Mouse (Mus musculus) layer of hippocampus, postnatal 10 days (tissue): ENCODE results near the gene Taf1a. TPM values are rescaled to one million over a fixed set of nuclear protein-coding genes. Genes with fewer than 3 reads are reported as not detected.

Experiments
- DNase-seq, 2 experiments: peaks; one replicate each; pipeline ENCODE4 v3.0.0; 2021; ENCODE audit warnings: low spot score in 2 of 2
- total RNA-seq, 2 experiments: library from RNA; stranded (reverse); gene quantifications; 2 replicates each; pipeline ENCODE4 v1.2.3; 2021

Taf1a gene
- total RNA-seq, 2 experiments from 2014 or later = 19.7 to 21.2 TPM

GRCm38 (mm10) chr1:183403396-183403795, 14.6 kb downstream of the Taf1a start:
- no peak for DNase-seq

- no peak for DNase-seq
Measured at GRCm38 (mm10) chr1:183414081-183414727, 25.4 kb downstream of the Taf1a start.

- no peak for DNase-seq
Measured at GRCm38 (mm10) chr1:183417873-183418272, 29.1 kb downstream of the Taf1a start, which contains the start of gene Hhipl2. Hhipl2 (plus strand) TSS chr1:183418215.

GRCm38 (mm10) chr1:183419741-183420140, 31.0 kb downstream of the Taf1a start:
- DNase-seq = no peak

GRCm38 (mm10) chr1:183420296-183420695, 31.5 kb downstream of the Taf1a start:
- no peak for DNase-seq

GRCm38 (mm10) chr1:183424100-183424499, 35.3 kb downstream of the Taf1a start:
- DNase-seq = no peak

DNA sequence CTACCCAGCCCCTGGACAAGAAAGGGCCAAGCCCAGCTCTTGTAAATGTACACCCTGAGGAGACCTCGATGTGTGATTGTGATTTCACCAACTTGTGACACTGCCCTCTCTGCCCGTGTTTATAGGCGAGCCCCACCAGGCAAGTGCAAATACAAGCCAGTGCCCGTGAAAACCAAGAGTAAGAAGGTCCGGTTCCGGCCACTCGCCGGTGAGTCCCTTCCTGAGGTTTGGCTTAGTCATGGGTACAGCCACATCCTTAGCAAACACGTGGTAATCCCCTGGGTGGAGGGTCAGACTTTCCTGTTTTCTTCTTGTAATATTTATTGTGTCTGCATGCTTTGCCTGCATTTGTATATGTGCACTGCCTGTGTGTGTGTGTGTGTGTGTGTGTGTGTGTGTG, 46.1 kb downstream of the Taf1a start:
- no peak for DNase-seq

- peak; percentile 84 to 85 for DNase-seq
Measured at GRCm38 (mm10) chr1:183439036-183439435, 50.3 kb downstream of the Taf1a start.

GRCm38 (mm10) chr1:183442015-183442774, 53.4 kb downstream of the Taf1a start:
- peak; percentile 88 to 89 for DNase-seq

- DNase-seq = no peak
Measured at GRCm38 (mm10) chr1:183453066-183453465, 64.3 kb downstream of the Taf1a start.

Other genes starting within 250 kb of the Taf1a start
- 1 to 10 TPM; 4.3 to 4.4 TPM for gene Disp1, start 167.5 kb upstream of the Taf1a start, total RNA-seq
- gene Aida, start 92.4 kb upstream of the Taf1a start, total RNA-seq = 10 to 100 TPM; 58.6 to 61.3 TPM
- gene Brox, start 91.7 kb upstream of the Taf1a start, total RNA-seq = 10 to 100 TPM; 62.1 to 70.8 TPM
- gene Mia3, start 19.4 kb upstream of the Taf1a start, total RNA-seq = 100 to 1,000 TPM; 254 to 258 TPM
- not detected for gene Hhipl2, start 29.2 kb downstream of the Taf1a start, total RNA-seq